Mouse (Mus musculus): ENCODE data around the gene 4933427I04Rik. TPM values are rescaled to one million over a fixed set of nuclear protein-coding genes. Genes with fewer than 3 reads are reported as not detected.
A peak's percentile ranks its signal among the peaks of the same experiment; 100 is the strongest.

4933427I04Rik gene
- total RNA-seq, 1 experiment = not detected

GRCm38 (mm10) chr4:123860621-123861020 lies 1.1 kb downstream of the 4933427I04Rik start:
- no peak for DNase-seq (ENCODE audit: low read depth, low spot score)
- no peak for TF ChIP-seq HCFC1 (IDR thresholded peaks at IDR 0.05; ENCODE audit: borderline replicate concordance, insufficient read depth, low read length)
- TF ChIP-seq MAFK (IDR thresholded peaks at IDR 0.05; ENCODE audit: insufficient read depth, low read depth, low read length) = no peak
- TF ChIP-seq ZNF384 (IDR thresholded peaks at IDR 0.05; ENCODE audit: low read depth, low read length) = no peak
- no peak for TF ChIP-seq ZC3H11A (IDR thresholded peaks at IDR 0.05; ENCODE audit: borderline replicate concordance, low read depth, low read length)
- TF ChIP-seq CHD2 (IDR thresholded peaks at IDR 0.05; ENCODE audit: low read depth, low read length) = no peak
- H3K9ac ChIP-seq (ENCODE audit: insufficient read depth, low read depth, low read length, poor library complexity, severe bottlenecking) = no peak overlapping the region
- H3K4me3 ChIP-seq (ENCODE audit: insufficient read depth in 1 of 2, low read depth in 1 of 2, low read length in 2 of 2, poor library complexity in 1 of 2, severe bottlenecking in 1 of 2) = no peak overlapping the region
- no peak overlapping the region for H3K27ac ChIP-seq (ENCODE audit: insufficient read depth, low read depth, low read length, poor library complexity, severe bottlenecking)
- H3K9me3 ChIP-seq (ENCODE audit: control insufficient read depth, insufficient read depth, low read depth, low read length) = no peaks in the 10 kb centered on the region
- no peaks in the 10 kb centered on the region for H3K4me1 ChIP-seq (ENCODE audit: control insufficient read depth in 2 of 2, insufficient read depth in 2 of 2, low read length in 2 of 2, poor library complexity in 1 of 2)
- in situ Hi-C loops (cut with MboI; ENCODE audit: low sequenced_read_pairs in 2 of 2, unreplicated experiment in 2 of 2) = no loop called here
- H3K36me3 ChIP-seq (ENCODE audit: control insufficient read depth, insufficient read depth, low read length, poor library complexity, severe bottlenecking) = no peaks in the 10 kb centered on the region

GRCm38 (mm10) chr4:123893726-123894125 lies 34.2 kb downstream of the 4933427I04Rik start:
- no peak overlapping the region for H3K4me3 ChIP-seq (ENCODE audit: insufficient read depth in 1 of 2, low read depth in 1 of 2, low read length in 2 of 2, poor library complexity in 1 of 2, severe bottlenecking in 1 of 2)
- H3K9me3 ChIP-seq (ENCODE audit: control insufficient read depth, insufficient read depth, low read depth, low read length) = no peaks in the 10 kb centered on the region
- TF ChIP-seq ZNF384 (IDR thresholded peaks at IDR 0.05; ENCODE audit: low read depth, low read length) (no peak), HCFC1 (IDR thresholded peaks at IDR 0.05; ENCODE audit: borderline replicate concordance, insufficient read depth, low read length) (no peak), MAFK (IDR thresholded peaks at IDR 0.05; ENCODE audit: insufficient read depth, low read depth, low read length) (no peak), ZC3H11A (IDR thresholded peaks at IDR 0.05; ENCODE audit: borderline replicate concordance, low read depth, low read length) (no peak), CHD2 (IDR thresholded peaks at IDR 0.05; ENCODE audit: low read depth, low read length) (no peak)
- H3K36me3 ChIP-seq (ENCODE audit: control insufficient read depth, insufficient read depth, low read length, poor library complexity, severe bottlenecking) = no peaks in the 10 kb centered on the region
- no peak overlapping the region for H3K9ac ChIP-seq (ENCODE audit: insufficient read depth, low read depth, low read length, poor library complexity, severe bottlenecking)
- DNase-seq (ENCODE audit: low read depth, low spot score) = no peak
- peaks cover 0 to 8% of the 10 kb centered on the region in 2 experiments; a peak in 1 of 4 replicates for H3K4me1 ChIP-seq (ENCODE audit: control insufficient read depth in 2 of 2, insufficient read depth in 2 of 2, low read length in 2 of 2, poor library complexity in 1 of 2)
- in situ Hi-C loops (cut with MboI; ENCODE audit: low sequenced_read_pairs in 2 of 2, unreplicated experiment in 2 of 2) = no loop called here
- no peak overlapping the region for H3K27ac ChIP-seq (ENCODE audit: insufficient read depth, low read depth, low read length, poor library complexity, severe bottlenecking)

GRCm38 (mm10) chr4:123894295-123894694 lies 34.8 kb downstream of the 4933427I04Rik start:
- TF ChIP-seq ZNF384 (IDR thresholded peaks at IDR 0.05; ENCODE audit: low read depth, low read length) = no peak
- no peak for TF ChIP-seq CHD2 (IDR thresholded peaks at IDR 0.05; ENCODE audit: low read depth, low read length)
- TF ChIP-seq ZC3H11A (IDR thresholded peaks at IDR 0.05; ENCODE audit: borderline replicate concordance, low read depth, low read length) = no peak
- TF ChIP-seq MAFK (IDR thresholded peaks at IDR 0.05; ENCODE audit: insufficient read depth, low read depth, low read length) = no peak
- TF ChIP-seq HCFC1 (IDR thresholded peaks at IDR 0.05; ENCODE audit: borderline replicate concordance, insufficient read depth, low read length) = no peak
- in situ Hi-C loops (cut with MboI; ENCODE audit: low sequenced_read_pairs in 2 of 2, unreplicated experiment in 2 of 2) = no loop called here
- DNase-seq (ENCODE audit: low read depth, low spot score) = no peak

GRCm38 (mm10) chr4:123898696-123899095 lies 39.2 kb downstream of the 4933427I04Rik start:
- Histone ChIP-seq H3K4me3 (ENCODE audit: insufficient read depth in 1 of 2, low read depth in 1 of 2, low read length in 2 of 2, poor library complexity in 1 of 2, severe bottlenecking in 1 of 2) (no peak overlapping the region), H3K4me1 (ENCODE audit: control insufficient read depth in 2 of 2, insufficient read depth in 2 of 2, low read length in 2 of 2, poor library complexity in 1 of 2) (peaks cover 0 to 5% of the 10 kb centered on the region in 2 experiments; a peak in 1 of 4 replicates), H3K9ac (ENCODE audit: insufficient read depth, low read depth, low read length, poor library complexity, severe bottlenecking) (no peak overlapping the region), H3K27ac (ENCODE audit: insufficient read depth, low read depth, low read length, poor library complexity, severe bottlenecking) (no peak overlapping the region), H3K9me3 (ENCODE audit: control insufficient read depth, insufficient read depth, low read depth, low read length) (no peaks in the 10 kb centered on the region), H3K36me3 (ENCODE audit: control insufficient read depth, insufficient read depth, low read length, poor library complexity, severe bottlenecking) (no peaks in the 10 kb centered on the region)
- no peak for DNase-seq (ENCODE audit: low read depth, low spot score)
- in situ Hi-C loops (cut with MboI; ENCODE audit: low sequenced_read_pairs in 2 of 2, unreplicated experiment in 2 of 2) = no loop called here
- TF ChIP-seq HCFC1 (IDR thresholded peaks at IDR 0.05; ENCODE audit: borderline replicate concordance, insufficient read depth, low read length) (no peak), ZC3H11A (IDR thresholded peaks at IDR 0.05; ENCODE audit: borderline replicate concordance, low read depth, low read length) (0 out of 2 replicates have a peak, but pooled peaks have one; percentile 16)

More at GRCm38 (mm10) chr4:123894295-123894694, 34.8 kb downstream of the 4933427I04Rik start:
- Histone ChIP-seq H3K27ac (ENCODE audit: insufficient read depth, low read depth, low read length, poor library complexity, severe bottlenecking) (no peak overlapping the region), H3K4me1 (ENCODE audit: control insufficient read depth in 2 of 2, insufficient read depth in 2 of 2, low read length in 2 of 2, poor library complexity in 1 of 2) (peaks cover 0 to 8% of the 10 kb centered on the region in 2 experiments; a peak in 1 of 4 replicates), H3K9ac (ENCODE audit: insufficient read depth, low read depth, low read length, poor library complexity, severe bottlenecking) (no peak overlapping the region), H3K36me3 (ENCODE audit: control insufficient read depth, insufficient read depth, low read length, poor library complexity, severe bottlenecking) (no peaks in the 10 kb centered on the region), H3K4me3 (ENCODE audit: insufficient read depth in 1 of 2, low read depth in 1 of 2, low read length in 2 of 2, poor library complexity in 1 of 2, severe bottlenecking in 1 of 2) (no peak overlapping the region), H3K9me3 (ENCODE audit: control insufficient read depth, insufficient read depth, low read depth, low read length) (no peaks in the 10 kb centered on the region)

- DNase-seq (ENCODE audit: low read depth, low spot score) = no peak
- H3K9me3 ChIP-seq (ENCODE audit: control insufficient read depth, insufficient read depth, low read depth, low read length) = no peaks in the 10 kb centered on the region
- H3K27ac ChIP-seq (ENCODE audit: insufficient read depth, low read depth, low read length, poor library complexity, severe bottlenecking) = no peak overlapping the region
- no peak overlapping the region for H3K9ac ChIP-seq (ENCODE audit: insufficient read depth, low read depth, low read length, poor library complexity, severe bottlenecking)
- in situ Hi-C loops (cut with MboI; ENCODE audit: low sequenced_read_pairs in 2 of 2, unreplicated experiment in 2 of 2) = no loop called here
- no peaks in the 10 kb centered on the region for H3K36me3 ChIP-seq (ENCODE audit: control insufficient read depth, insufficient read depth, low read length, poor library complexity, severe bottlenecking)
- TF ChIP-seq ZNF384 (IDR thresholded peaks at IDR 0.05; ENCODE audit: low read depth, low read length) (no peak), ZC3H11A (IDR thresholded peaks at IDR 0.05; ENCODE audit: borderline replicate concordance, low read depth, low read length) (no peak), MAFK (IDR thresholded peaks at IDR 0.05; ENCODE audit: insufficient read depth, low read depth, low read length) (no peak), CHD2 (IDR thresholded peaks at IDR 0.05; ENCODE audit: low read depth, low read length) (no peak), HCFC1 (IDR thresholded peaks at IDR 0.05; ENCODE audit: borderline replicate concordance, insufficient read depth, low read length) (no peak)
- H3K4me1 ChIP-seq (ENCODE audit: control insufficient read depth in 2 of 2, insufficient read depth in 2 of 2, low read length in 2 of 2, poor library complexity in 1 of 2) = peaks cover 3 to 6% of the 10 kb centered on the region in 2 experiments; a peak in 2 of 4 replicates
- H3K4me3 ChIP-seq (ENCODE audit: insufficient read depth in 1 of 2, low read depth in 1 of 2, low read length in 2 of 2, poor library complexity in 1 of 2, severe bottlenecking in 1 of 2) = no peak overlapping the region
These were observed 44.0 kb downstream of the 4933427I04Rik start for GRCm38 (mm10) chr4:123903432-123903831.

Measured in ES-E14 (cell line).